Mouse (Mus musculus) layer of hippocampus, postnatal 25 days (tissue): ENCODE measurements around the gene Tubal3. TPM values are rescaled to one million over a fixed set of nuclear protein-coding genes. Genes with fewer than 3 reads are reported as not detected.
"Not testable (repeated sequence)": the region's sequence is repeated elsewhere in the genome, so short reads cannot be mapped to it uniquely, and the experiment has no call there.

ENCODE experiments used
- DNase-seq, 2 experiments: peaks; one replicate each; pipeline ENCODE4 v3.0.0; 2022; ENCODE audit warnings: mixed read lengths in 2 of 2, low spot score in 1 of 2; ENCODE audit errors: extremely low spot score in 1 of 2
- total RNA-seq, 2 experiments: library from RNA; stranded (reverse); gene quantifications; 2 replicates each; pipeline ENCODE4 v1.2.3; 2021

Tubal3 gene
- not detected for total RNA-seq

DNA sequence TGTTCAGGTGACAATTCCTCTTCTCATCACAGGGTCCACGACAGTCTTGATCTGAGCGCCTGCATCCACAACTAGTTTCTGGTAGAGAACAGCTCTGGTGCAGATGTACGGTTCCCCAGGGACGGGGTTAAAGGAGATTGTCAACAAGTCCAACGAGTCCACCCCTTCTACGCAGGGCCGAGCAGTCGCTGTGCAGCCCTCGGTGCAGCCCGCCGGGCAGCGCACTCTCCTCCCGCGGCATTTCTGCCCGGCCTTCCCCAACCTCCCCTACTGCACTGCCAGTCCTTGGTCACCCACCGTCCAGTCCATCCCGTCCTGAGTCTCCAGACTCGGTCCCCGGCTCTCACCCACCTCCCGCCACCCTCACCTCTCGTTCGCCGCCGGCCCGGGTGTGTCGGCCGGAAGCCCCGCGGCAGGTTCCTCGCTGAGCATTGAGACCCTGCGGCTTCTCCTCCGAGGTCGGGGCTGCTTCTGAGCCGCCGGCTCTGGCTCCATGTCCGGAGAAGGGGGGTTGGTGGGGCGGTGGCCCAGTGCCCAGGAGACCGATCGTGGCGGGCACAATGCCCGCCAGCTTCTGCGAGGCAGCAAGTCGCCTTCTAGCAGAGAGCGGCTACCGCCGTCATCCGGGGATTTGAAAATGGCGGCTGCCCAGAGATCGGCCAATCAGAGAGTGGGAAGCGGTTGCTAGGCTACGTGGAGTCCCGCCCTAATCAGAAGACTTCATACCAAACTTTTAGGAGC, at the start of gene Tubal3, which contains the start of gene Net1:
Tubal3 (plus strand) TSS at position 704 of the 741 bp plus-strand sequence.
Net1 (minus strand) TSS at position 650 of the 741 bp plus-strand sequence.
- peak; percentile 75 to 85 for DNase-seq

DNA sequence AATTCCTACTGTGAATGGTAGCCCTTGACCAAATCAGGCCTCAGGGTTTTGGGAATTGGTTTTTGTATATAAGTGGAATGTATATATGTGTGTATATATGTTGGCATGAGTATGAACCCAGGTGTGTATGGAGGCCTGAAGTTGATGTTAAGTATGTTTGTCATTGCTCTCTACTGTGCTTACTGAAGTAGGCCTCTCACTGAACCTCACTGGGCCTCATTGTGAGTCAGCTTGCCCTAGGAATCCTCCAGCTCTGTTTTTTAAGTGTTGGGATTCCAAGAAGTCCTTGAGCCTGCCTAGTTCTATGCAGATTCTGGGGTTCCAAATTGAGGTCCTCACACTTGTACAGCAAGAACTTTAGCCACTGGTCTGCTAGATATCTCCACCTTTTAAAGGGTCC, 48.2 kb upstream of the Tubal3 start:
- DNase-seq = no peak

- DNase-seq = no peak
Measured at GRCm38 (mm10) chr13:3872832-3873231, 45.2 kb upstream of the Tubal3 start.

- peak in 1 of 2 experiments; percentile 8 for DNase-seq
Measured at GRCm38 (mm10) chr13:3876448-3876847, 41.6 kb upstream of the Tubal3 start.

DNA sequence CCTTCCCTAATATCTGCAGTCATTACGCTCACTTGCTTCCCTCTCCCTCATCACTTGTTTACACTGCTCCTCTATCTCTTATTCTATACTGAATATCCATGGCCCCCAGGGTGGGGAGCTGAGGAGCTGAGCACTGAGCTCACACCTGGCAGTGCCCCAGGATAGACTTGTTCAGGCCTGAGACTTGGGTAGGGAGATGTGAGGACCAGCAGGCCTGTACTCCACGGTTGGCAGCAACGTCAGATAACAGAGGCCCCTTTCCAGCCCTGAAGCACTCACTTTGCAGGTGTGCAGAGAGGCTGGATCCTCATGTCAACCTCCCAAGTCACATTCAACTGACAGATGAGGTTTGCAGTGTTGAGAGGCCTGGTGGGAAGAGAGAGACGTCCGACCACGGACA, 40.9 kb upstream of the Tubal3 start:
- DNase-seq = no peak

- no peak for DNase-seq
Measured at GRCm38 (mm10) chr13:3877679-3878220, 40.3 kb upstream of the Tubal3 start.

- no peak for DNase-seq
Measured at GRCm38 (mm10) chr13:3886663-3887062, 31.4 kb upstream of the Tubal3 start.

DNA sequence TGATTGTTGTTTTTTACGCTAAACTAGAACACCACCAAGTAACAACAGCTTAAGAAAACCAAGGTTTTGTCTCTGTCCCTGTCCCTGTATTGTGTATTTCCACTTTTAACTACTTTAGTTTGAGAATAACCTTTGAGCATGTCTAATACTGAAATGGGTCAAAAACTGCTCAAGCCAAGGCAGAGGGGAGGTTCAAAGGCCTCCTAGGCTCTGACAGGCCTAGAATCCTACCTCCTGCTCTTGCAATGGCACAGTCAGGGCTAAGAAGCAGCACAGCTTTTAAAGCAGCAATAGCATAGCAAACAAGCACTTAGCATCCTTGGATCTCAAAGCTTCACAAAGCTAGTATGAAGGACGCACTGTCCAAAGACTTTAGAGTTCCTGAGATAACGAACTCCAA, 29.0 kb upstream of the Tubal3 start:
- DNase-seq = no peak

DNA sequence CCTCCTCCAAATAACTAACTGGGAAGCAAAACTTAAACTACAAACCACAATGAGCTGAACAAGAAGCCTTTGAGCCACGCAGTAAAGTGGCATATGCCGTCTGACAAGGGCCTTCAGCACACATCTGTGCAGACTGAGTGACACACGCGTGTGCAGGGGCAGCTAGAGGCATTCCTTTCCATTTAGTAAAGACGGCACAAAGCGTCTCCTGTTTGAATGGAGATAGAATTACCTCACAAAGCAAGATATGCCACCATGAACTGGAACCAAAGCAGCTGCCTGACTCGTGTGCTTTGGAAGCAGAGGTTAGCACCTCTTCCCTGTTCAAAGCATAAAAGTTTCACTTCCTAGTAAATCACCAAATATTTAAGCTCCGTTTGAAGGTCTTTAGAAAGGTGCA, 28.0 kb upstream of the Tubal3 start:
- DNase-seq = no peak

GRCm38 (mm10) chr13:3891479-3892087, 26.5 kb upstream of the Tubal3 start:
- no peak for DNase-seq

DNA sequence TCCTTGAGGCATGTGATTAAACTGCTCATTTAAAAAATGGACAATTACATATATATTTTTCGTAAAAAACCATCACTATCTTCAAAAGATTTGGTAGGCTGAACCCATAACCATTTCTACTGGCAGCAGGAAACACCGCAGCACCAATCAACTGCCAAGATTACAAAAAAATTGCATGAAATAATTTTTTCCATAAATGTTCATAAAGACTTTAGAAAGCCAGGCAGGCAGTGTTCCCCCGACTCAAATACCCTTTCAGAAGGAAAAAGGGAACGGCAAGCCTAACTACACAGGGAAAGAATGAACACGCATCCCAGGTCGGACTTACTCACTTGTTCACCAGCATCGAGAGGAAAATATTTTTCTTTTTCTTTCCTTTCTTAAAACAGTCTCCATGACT, 25.5 kb upstream of the Tubal3 start:
- no peak for DNase-seq

DNA sequence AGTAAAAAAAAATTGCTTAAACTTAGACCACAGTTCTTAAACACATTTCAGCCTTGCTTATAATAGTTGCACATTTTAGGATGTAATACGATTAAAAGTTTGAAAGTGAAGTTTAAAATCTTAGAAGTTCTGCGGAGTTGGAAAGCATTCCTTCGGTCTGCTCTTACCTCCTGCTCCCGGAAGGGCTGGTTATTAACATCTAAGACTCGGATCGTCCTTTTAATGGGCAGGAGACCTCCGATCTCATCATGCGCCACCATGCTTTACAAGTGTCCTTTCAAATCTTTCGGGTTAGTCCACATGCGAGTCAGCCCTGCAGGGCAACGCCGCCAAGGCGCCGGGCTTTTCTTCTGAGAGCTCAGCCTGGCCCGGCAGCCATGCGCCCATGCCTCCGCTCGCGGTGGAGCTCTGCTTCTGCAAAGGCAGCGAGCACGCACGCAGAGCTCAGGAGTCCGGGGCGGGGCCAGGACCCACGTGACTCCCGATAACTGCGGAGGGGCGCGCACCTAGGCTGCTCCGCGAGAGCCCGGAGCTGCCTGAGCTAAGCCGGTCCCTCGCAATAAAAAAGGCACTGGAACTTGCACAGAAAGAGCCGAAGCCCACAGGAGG, 24.8 kb upstream of the Tubal3 start:
- DNase-seq = peak; percentile 75 to 77

DNA sequence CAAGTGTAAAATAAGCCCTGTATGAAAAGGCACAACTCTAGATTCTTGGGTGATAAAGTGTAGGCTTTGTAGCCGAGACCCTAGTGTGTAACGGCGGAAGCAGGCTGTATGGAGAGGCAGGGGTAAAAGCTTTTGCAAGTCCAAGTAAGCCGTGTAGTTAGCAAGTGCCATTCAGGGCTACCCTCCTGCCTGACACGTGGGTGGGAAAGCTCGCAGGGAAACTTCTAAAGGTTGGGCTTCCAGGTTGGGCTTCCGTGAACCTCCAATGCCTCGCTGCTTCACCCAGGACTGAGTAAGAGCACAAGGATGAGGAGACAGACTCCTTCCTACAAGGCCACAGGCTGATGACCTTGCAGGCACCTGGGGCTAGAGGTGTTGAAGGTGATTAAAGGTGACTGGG, 23.5 kb upstream of the Tubal3 start:
- no peak for DNase-seq

GRCm38 (mm10) chr13:3895397-3895980, 22.6 kb upstream of the Tubal3 start:
- no peak for DNase-seq

DNA sequence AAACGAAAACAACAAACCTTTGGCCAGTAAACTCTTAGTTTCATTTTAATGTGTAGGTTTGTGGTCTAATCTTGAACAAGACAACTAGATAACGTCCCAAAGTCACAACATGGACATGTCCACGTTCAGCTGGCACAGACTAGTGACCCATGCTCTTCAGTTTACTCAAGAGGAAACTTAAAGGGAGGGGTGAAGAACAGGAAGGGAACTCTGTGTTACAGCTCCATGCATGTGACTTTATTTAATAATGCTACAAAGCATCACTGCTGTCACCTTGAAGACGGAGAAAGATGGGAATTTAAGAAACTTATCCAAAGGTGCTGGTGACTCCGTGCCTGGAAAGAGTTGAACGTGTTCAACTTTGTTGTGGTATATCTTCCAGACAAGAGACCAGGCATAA, 22.0 kb upstream of the Tubal3 start:
- no peak for DNase-seq

- DNase-seq = peak; percentile 50 to 79
Measured at GRCm38 (mm10) chr13:3896913-3897312, 21.2 kb upstream of the Tubal3 start.

- DNase-seq = not testable (repeated sequence)
Measured at GRCm38 (mm10) chr13:3898202-3898601, 19.9 kb upstream of the Tubal3 start.

DNA sequence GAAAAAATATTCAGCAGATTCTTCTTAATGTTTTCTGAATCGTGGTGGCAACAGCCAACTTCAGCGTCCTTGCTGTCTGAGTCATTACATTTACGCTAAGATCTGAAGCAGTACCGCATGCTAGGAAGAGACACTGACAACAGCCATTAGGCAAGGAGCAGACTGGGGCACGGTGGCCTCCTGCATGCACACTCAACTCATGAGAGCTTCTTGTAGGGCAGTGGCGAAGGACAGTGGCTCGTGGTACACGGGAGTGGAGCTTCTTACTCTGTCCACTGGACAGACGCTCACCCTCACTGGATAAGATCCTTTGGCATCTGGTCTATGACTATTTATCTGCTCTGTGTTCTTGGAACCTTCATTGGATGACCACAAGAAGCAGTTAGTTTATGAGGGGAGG, 18.8 kb upstream of the Tubal3 start:
- no peak for DNase-seq

GRCm38 (mm10) chr13:3907151-3907696, 10.8 kb upstream of the Tubal3 start:
- no peak for DNase-seq

DNA sequence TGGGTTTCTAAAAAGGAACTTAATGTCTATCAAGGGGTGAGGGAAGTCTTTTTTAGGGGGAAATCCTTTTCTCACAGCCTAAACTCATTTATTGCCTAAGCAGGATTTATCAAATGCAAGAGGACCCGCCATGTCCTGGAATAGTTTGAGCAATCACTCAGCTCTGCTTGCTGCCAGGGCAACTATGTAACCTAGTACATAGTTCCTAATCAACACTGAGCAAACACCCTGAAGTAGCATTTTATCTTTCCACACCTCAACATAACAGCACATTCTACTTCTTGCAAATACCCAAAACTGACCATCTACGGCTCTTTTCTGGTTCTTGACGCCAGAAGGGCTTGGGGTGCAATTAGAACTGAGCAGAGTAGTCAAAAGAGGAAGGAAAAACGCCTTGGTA, 9.8 kb upstream of the Tubal3 start:
- no peak for DNase-seq

DNA sequence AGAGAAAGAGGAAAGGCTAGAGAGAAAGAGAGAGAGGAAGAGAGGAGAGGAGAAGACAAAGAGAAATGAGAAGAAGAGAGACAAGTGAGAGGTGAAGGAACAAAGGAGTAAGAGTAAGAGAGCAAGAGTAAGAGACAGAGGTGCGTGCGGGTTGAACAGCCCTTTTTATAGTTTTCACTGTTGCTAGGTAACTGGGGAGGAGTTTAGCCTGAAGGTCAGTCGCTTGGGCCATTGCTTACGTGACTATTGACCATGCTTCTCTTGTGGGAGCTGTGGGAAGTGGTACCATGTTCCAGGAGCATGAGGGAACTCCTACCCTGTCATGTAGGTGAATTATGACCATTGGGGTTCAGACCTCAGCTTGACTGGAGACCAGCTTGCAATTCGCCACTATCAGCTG, 7.7 kb upstream of the Tubal3 start:
- DNase-seq = no peak
